Mouse (Mus musculus): Measurements from ENCODE around the gene Them7.

Gene Them7

GRCm38 (mm10) chr2:105408511-105408910 is 184.4 kb downstream of the Them7 start:
- intact Hi-C loops (cut with DNase I): no loop called here

- intact Hi-C loops (cut with DNase I): no loop called here
These were observed 185.1 kb downstream of the Them7 start for GRCm38 (mm10) chr2:105409253-105409652.

GRCm38 (mm10) chr2:105414309-105414708 is 190.2 kb downstream of the Them7 start:
- intact Hi-C loops (cut with DNase I): no loop called here

GRCm38 (mm10) chr2:105416046-105416659 is 192.0 kb downstream of the Them7 start:
- intact Hi-C loops (cut with DNase I): no loop called here

GRCm38 (mm10) chr2:105416660-105417348 is 192.7 kb downstream of the Them7 start:
- intact Hi-C loops (cut with DNase I): no loop called here

GRCm38 (mm10) chr2:105417663-105418062 is 193.5 kb downstream of the Them7 start:
- intact Hi-C loops (cut with DNase I): no loop called here

- intact Hi-C loops (cut with DNase I): no loop called here
These were observed 194.6 kb downstream of the Them7 start for GRCm38 (mm10) chr2:105418629-105419227.

GRCm38 (mm10) chr2:105427447-105427846 is 203.3 kb downstream of the Them7 start:
- intact Hi-C loops (cut with DNase I): loop anchor here (10.0 kb wide), 1 partner anchor 173 kb away; no protein-coding TSS in a partner anchor

GRCm38 (mm10) chr2:105428029-105428428 is 203.9 kb downstream of the Them7 start:
- intact Hi-C loops (cut with DNase I): loop anchor here (1.0 to 10.0 kb wide), 3 partner anchors 61 to 173 kb away; no protein-coding TSS in a partner anchor

- intact Hi-C loops (cut with DNase I): loop anchor here (1.0 to 10.0 kb wide), 3 partner anchors 62 to 174 kb away; no protein-coding TSS in a partner anchor
These were observed 204.3 kb downstream of the Them7 start for GRCm38 (mm10) chr2:105428467-105428866.
